In the genomic region with DNA sequence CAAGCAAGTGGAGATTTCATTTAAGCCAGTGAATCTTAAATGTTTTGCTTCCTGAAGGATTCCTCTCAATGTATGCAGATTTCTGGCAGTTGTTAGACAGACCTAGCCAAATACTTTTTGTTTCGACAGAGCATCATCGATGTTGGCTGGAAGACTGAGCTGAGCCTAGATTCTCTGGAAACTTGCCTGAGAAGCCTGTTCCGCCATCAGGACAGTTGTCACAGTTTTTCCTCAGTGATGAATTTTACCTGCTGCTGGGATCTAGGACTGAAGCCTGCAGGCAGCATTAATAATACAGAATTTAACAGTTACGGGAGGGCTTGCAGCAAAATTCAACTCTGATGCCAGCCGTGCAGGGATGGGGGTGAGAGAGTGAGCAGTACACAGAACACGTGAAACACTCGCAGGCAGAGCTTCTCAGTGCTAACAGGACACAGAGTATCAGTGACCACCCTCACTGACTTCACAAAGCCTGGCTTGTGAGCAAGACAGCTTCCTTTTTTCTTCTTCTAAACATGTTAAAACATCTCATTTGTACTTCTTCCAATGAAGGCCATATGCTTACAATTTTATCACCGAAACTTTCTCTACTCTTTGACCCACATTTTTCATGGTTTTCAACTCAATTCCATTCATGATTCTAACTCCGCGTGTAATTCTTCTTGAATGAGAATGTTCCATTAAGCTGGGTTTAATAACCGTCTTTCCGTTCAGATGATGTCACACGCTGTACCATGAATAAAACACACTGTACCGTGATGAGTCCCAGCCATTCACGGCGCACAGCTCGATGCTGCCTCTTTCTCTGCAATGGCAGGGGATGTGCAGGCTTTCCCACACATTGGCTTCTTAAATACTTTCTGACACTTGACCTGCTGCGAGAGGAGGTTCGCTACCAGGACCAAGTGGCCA, we compare ENCODE assay signal across 16 mouse cellular contexts. TPM values are rescaled to one million over a fixed set of nuclear protein-coding genes. Genes with fewer than 3 reads are reported as not detected.
A peak's percentile ranks its signal among the peaks of the same experiment; 100 is the strongest.
DNase-seq lines count a peak whose midpoint lies in the region; ATAC-seq and TF ChIP-seq lines count a peak whose summit lies in the region.
"Had no signal": no experiment of that assay in that cellular context is flagged by ENCODE, and none has a peak within 500 bp of the region (broad histone marks: within the 10 kb centered on the region; RNA-seq: fewer than 3 reads in every experiment).

No protein-coding gene starts in this region.

- H3K27ac ChIP-seq in heart, postnatal 0 days (ENCODE audit: low read depth), result peak overlapping the region; percentile 96; the same call in 1 of the 2 replicates
- no peak overlapping the region for H3K27ac ChIP-seq in heart, embryonic 10.5 days
- peak overlapping the region; percentile 27; the same call in 1 of the 2 replicates for H3K27ac ChIP-seq in limb, embryonic 15.5 days
- H3K27ac ChIP-seq: hindbrain, embryonic 13.5 days; left cerebral cortex, adult 2 months; liver, embryonic 14.5 days had no signal

- ATAC-seq in heart, postnatal 0 days (ENCODE audit: insufficient read depth, low read depth), result no peak
- 0 out of 2 replicates have a peak, but pooled peaks have one; percentile 14 for ATAC-seq in limb, embryonic 15.5 days (ENCODE audit: insufficient number of reproducible peaks, low FRiP score, low TSS enrichment, low read depth)
- ATAC-seq: CD4-positive, CD25-positive, alpha-beta regulatory T cell, adult 4 months; intestine, postnatal 0 days had no signal

- H3K9me3 ChIP-seq in heart, postnatal 0 days (replicated peaks; ENCODE audit: control insufficient read depth, low read length), result no peaks in the 10 kb centered on the region
- no peaks in the 10 kb centered on the region for H3K9me3 ChIP-seq in heart, embryonic 10.5 days
- no peaks in the 10 kb centered on the region for H3K9me3 ChIP-seq in limb, embryonic 15.5 days
- H3K9me3 ChIP-seq: hindbrain, embryonic 13.5 days had no signal

- 75% methylated on average over 19 of the region's 19 CpGs for WGBS in heart, postnatal 0 days
- 89% methylated on average over 19 of the region's 19 CpGs for WGBS in heart, embryonic 10.5 days
- 58% methylated on average over 19 of the region's 19 CpGs for whole genome bisulfite sequencing in limb, embryonic 15.5 days

- H3K4me1 ChIP-seq in heart, postnatal 0 days (ENCODE audit: control insufficient read depth, insufficient read depth), result peaks cover 30% of the 10 kb centered on the region; the same call in 1 of the 2 replicates
- H3K4me1 ChIP-seq in heart, embryonic 10.5 days, result peaks cover 12% of the 10 kb centered on the region; the same call in 1 of the 2 replicates
- peaks cover 4% of the 10 kb centered on the region; the same call in 1 of the 2 replicates for H3K4me1 ChIP-seq in limb, embryonic 15.5 days
- H3K4me1 ChIP-seq: hindbrain, embryonic 13.5 days had no signal

- no peaks in the 10 kb centered on the region for H3K36me3 ChIP-seq in heart, postnatal 0 days (replicated peaks; ENCODE audit: control insufficient read depth, insufficient read depth, low read length)
- no peaks in the 10 kb centered on the region for H3K36me3 ChIP-seq in heart, embryonic 10.5 days
- H3K36me3 ChIP-seq in limb, embryonic 15.5 days, result no peaks in the 10 kb centered on the region
- H3K36me3 ChIP-seq: hindbrain, embryonic 13.5 days had no signal

- H3K27me3 ChIP-seq in heart, postnatal 0 days (ENCODE audit: control insufficient read depth, insufficient read depth, low read length), result no peaks in the 10 kb centered on the region
- no peaks in the 10 kb centered on the region for H3K27me3 ChIP-seq in heart, embryonic 10.5 days (ENCODE audit: insufficient read depth, poor library complexity, severe bottlenecking)
- peaks cover 5% of the 10 kb centered on the region; the same call in 1 of the 2 replicates for H3K27me3 ChIP-seq in limb, embryonic 15.5 days

- no peak for TF ChIP-seq CTCF in heart, postnatal 0 days (IDR thresholded peaks at IDR 0.05; ENCODE audit: low read depth)

- TF ChIP-seq EP300 in heart, postnatal 0 days (IDR thresholded peaks at IDR 0.05; ENCODE audit: low read depth), result no peak

- no peak overlapping the region for H3K9ac ChIP-seq in heart, postnatal 0 days (replicated peaks; ENCODE audit: low read depth, low read length)
- H3K9ac ChIP-seq in limb, embryonic 15.5 days, result no peak overlapping the region
- H3K9ac ChIP-seq: hindbrain, embryonic 13.5 days; liver, embryonic 14.5 days had no signal

- no peak overlapping the region for H3K4me2 ChIP-seq in heart, postnatal 0 days (ENCODE audit: low read depth, low read length)
- no peak overlapping the region for H3K4me2 ChIP-seq in limb, embryonic 15.5 days
- H3K4me2 ChIP-seq: hindbrain, embryonic 13.5 days had no signal

- no peak overlapping the region for H3K4me3 ChIP-seq in heart, postnatal 0 days (ENCODE audit: low read depth, low read length)
- H3K4me3 ChIP-seq in heart, embryonic 10.5 days, result no peak overlapping the region
- H3K4me3 ChIP-seq in limb, embryonic 15.5 days, result no peak overlapping the region
- H3K4me3 ChIP-seq: hindbrain, embryonic 13.5 days; left cerebral cortex, adult 2 months had no signal

- peak; percentile 6 for DNase-seq in heart, postnatal 0 days (ENCODE audit: low spot score)
- no peak for DNase-seq in heart, embryonic 10.5 days (ENCODE audit: low spot score)
- peak; percentile 14 for DNase-seq in right cerebral cortex, adult 18-20 months
- no peak for DNase-seq in right cerebral cortex, postnatal 4 days
- no peak for DNase-seq in embryo, embryonic 10 days (ENCODE audit: low spot score)
- DNase-seq in frontal cortex, postnatal 36 days (ENCODE audit: low spot score in 2 of 2), result no peak
- DNase-seq: adrenal gland, postnatal 14 days; gastrocnemius, postnatal 14 days; kidney, postnatal 36 days; right cerebral cortex, postnatal 25 days had no signal

RNA-seq across cellular contexts. Expression of a gene that starts 6.0 kb away (rescaled TPM):
- total RNA-seq in heart, postnatal 0 days (2014; rRNA removed; ENCODE audit: low replicate concordance), result 23.5 and 58.4 TPM in 2 replicates
- 25.9 and 33.1 TPM in 2 replicates for polyA plus RNA-seq in heart, postnatal 0 days (2015; fragmentation: Nextera tagmentation; extraction: Ambion mirVana)
- polyA plus RNA-seq in heart, embryonic 10.5 days (2016; fragmentation: Nextera tagmentation; extraction: Ambion mirVana), result 4.6 and 8.2 TPM in 2 replicates
- polyA plus RNA-seq in limb, embryonic 15.5 days (2015; fragmentation: Nextera tagmentation; extraction: Ambion mirVana), result 7.6 and 10.9 TPM in 2 replicates
- polyA plus RNA-seq: CD4-positive, CD25-positive, alpha-beta regulatory T cell, adult 4 months had no signal

Comparison
In these comparisons a context has a peak if more than half of its experiments do, and no peak if none do; other contexts are left out.
1. DNase-seq: peak in heart, postnatal 0 days (single experiment) and right cerebral cortex, adult 18-20 months (single experiment); none in heart, embryonic 10.5 days (single experiment), right cerebral cortex, postnatal 4 days (single experiment), embryo, embryonic 10 days (single experiment) and frontal cortex, postnatal 36 days (0 of 2).